Mouse (Mus musculus): Measurements from ENCODE around the gene Vipas39. TPM values are rescaled to one million over a fixed set of nuclear protein-coding genes. Genes with fewer than 3 reads are reported as not detected.

The Vipas39 gene
- polyA plus RNA-seq, 1 experiment from 2014 or later = 52.2 TPM

- H3K27ac ChIP-seq (replicated peaks) = no peak overlapping the region
- H3K36me3 ChIP-seq = peaks cover 83% of the 10 kb centered on the region
- no peaks in the 10 kb centered on the region for H3K4me1 ChIP-seq (replicated peaks)
- no peak overlapping the region for H3K4me2 ChIP-seq
- no peak overlapping the region for H3K4me3 ChIP-seq
- no peaks in the 10 kb centered on the region for H3K27me3 ChIP-seq
- no peak for ATAC-seq (ENCODE audit: low FRiP score, low read depth)
- H3K9ac ChIP-seq = no peak overlapping the region
- WGBS = 96% methylated on average over 5 of the region's 5 CpGs
- no peaks in the 10 kb centered on the region for H3K9me3 ChIP-seq
Observed at GRCm38 (mm10) chr12:87256629-87257028, 9.4 kb downstream of the Vipas39 start.

DNA sequence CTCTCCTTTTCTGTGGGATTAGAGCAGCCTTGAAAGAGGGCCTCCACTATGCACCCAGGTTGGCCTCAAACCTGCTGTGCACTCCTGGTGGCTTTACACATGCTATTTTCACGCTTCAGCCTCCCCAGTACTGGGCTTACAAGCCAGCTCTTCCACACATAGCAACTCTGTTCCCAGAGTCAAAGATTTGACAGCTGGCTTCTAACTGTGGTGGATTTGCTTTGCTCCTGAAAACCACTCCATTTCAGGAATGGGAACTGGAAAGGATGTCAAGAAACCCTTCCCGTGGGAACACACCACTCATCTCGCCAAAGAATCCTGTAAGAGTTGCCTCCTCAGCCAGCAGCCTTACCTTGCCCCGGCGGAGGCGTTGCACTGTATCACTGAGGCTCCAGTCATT is 12.2 kb downstream of the Vipas39 start:
- WGBS = 94% methylated on average over 6 of the region's 6 CpGs

GRCm38 (mm10) chr12:87250161-87250560 is 15.9 kb downstream of the Vipas39 start:
- no peak overlapping the region for H3K4me3 ChIP-seq
- 93% methylated on average over 6 of the region's 6 CpGs for WGBS
- no peak for ATAC-seq (ENCODE audit: low FRiP score, low read depth)
- H3K36me3 ChIP-seq = peaks cover 88% of the 10 kb centered on the region
- no peak overlapping the region for H3K4me2 ChIP-seq
- H3K27me3 ChIP-seq = no peaks in the 10 kb centered on the region
- no peaks in the 10 kb centered on the region for H3K9me3 ChIP-seq
- H3K27ac ChIP-seq (replicated peaks) = no peak overlapping the region
- no peak overlapping the region for H3K9ac ChIP-seq
- no peaks in the 10 kb centered on the region for H3K4me1 ChIP-seq (replicated peaks)

More for the DNA sequence above, 12.2 kb downstream of the Vipas39 start:
- ATAC-seq (ENCODE audit: low FRiP score, low read depth) = no peak
- H3K4me1 ChIP-seq (replicated peaks) = no peaks in the 10 kb centered on the region
- peaks cover 93% of the 10 kb centered on the region for H3K36me3 ChIP-seq
- no peak overlapping the region for H3K4me3 ChIP-seq
- no peak overlapping the region for H3K9ac ChIP-seq
- no peak overlapping the region for H3K4me2 ChIP-seq
- no peak overlapping the region for H3K27ac ChIP-seq (replicated peaks)
- H3K9me3 ChIP-seq = no peaks in the 10 kb centered on the region
- H3K27me3 ChIP-seq = no peaks in the 10 kb centered on the region

DNA sequence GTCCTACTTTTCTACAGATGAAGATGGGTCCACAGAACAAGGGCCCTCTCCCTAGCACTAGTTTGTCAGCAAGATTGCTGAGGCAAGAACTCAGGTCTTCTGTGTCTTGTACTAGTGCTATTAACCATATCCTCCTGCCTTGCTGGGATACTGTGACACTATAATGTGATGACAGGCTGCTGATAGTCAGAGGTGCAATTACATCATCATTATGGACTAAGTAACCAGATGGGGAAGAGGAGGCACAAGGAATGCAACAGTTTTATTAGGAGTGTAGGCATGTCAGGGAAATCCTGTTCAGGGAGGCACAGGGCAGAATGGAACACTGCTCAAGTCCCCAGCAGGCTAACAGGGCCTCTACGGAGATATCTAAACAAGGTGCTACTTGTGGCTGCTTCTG is 27.4 kb downstream of the Vipas39 start, which contains the start of gene Noxred1:
TSS of gene Noxred1 (minus strand) at position 101 of the 400 bp plus-strand sequence.
- Histone ChIP-seq H3K4me1 (replicated peaks) (no peaks in the 10 kb centered on the region), H3K27ac (replicated peaks) (no peak within 1 kb of the TSS), H3K4me3 (no peak within 1 kb of the TSS), H3K4me2 (no peak within 1 kb of the TSS), H3K27me3 (no peaks in the 10 kb centered on the region), H3K9me3 (no peaks in the 10 kb centered on the region), H3K36me3 (peaks cover 51% of the 10 kb centered on the region), H3K9ac (no peak within 1 kb of the TSS)
- 96% methylated on average over 1 of the region's 1 CpGs for WGBS
- no peak for ATAC-seq (ENCODE audit: low FRiP score, low read depth)

DNA sequence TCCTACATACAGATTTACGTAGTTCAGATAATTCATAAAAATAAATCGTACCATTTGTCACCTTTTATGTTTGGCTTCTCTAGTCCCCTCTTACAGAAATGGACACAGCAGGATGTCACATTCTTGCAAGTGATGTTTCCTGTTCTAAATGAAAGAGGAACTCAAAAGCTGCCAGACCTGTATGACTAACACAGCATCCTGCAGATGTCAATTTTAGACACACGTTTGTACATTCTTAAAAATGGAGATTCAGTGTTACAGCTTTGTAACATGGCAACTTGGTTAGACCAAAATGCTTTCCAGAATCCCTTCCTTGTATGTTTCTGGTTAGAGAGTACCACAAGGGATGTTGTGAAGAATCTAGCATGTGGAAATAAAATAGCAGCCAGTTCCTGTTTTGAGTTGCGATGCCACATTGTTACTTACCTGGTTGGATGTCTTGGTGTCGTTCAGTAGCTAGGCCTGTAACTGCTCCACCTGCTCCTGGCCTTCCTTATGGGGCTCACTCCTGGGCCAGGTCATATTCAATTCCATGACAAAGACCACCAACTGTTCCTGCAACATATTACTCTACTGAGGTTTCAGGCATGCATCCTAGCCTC is 29.1 kb downstream of the Vipas39 start:
- Histone ChIP-seq H3K27me3 (no peaks in the 10 kb centered on the region), H3K4me2 (no peak overlapping the region), H3K9ac (no peak overlapping the region), H3K4me3 (no peak overlapping the region), H3K27ac (replicated peaks) (no peak overlapping the region), H3K36me3 (peaks cover 38% of the 10 kb centered on the region), H3K4me1 (replicated peaks) (no peaks in the 10 kb centered on the region), H3K9me3 (no peaks in the 10 kb centered on the region)
- WGBS = 83% methylated on average over 5 of the region's 5 CpGs
- ATAC-seq (ENCODE audit: low FRiP score, low read depth) = no peak

- Histone ChIP-seq H3K36me3 (no peaks in the 10 kb centered on the region), H3K4me3 (no peak overlapping the region), H3K9me3 (no peaks in the 10 kb centered on the region), H3K4me1 (replicated peaks) (no peaks in the 10 kb centered on the region), H3K27me3 (no peaks in the 10 kb centered on the region), H3K4me2 (no peak overlapping the region), H3K27ac (replicated peaks) (no peak overlapping the region), H3K9ac (no peak overlapping the region)
- no peak for ATAC-seq (ENCODE audit: low FRiP score, low read depth)
Observed at GRCm38 (mm10) chr12:87230379-87230895, 35.6 kb downstream of the Vipas39 start.

DNA sequence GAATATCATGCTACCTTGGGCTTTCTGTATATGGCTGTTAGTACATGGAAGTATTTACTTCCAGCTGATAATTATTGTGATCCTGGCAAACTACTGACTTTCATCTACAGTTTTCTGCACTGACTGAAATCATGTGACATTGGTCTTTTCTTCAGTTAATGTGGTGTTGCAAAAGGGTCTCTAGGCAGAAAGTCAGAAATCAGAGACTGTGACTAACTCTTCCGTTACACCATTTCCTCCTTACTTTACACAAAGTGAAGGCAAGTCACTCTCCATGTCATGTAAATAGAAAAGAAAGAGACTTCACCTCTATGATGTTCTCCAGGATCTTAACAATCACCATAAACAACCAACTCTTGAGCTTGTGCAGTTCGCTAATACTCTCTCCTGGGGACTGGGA is 36.4 kb downstream of the Vipas39 start:
- H3K4me2 ChIP-seq = no peak overlapping the region
- H3K36me3 ChIP-seq = no peaks in the 10 kb centered on the region
- no peaks in the 10 kb centered on the region for H3K27me3 ChIP-seq
- H3K27ac ChIP-seq (replicated peaks) = no peak overlapping the region
- H3K9ac ChIP-seq = no peak overlapping the region
- no peak overlapping the region for H3K4me3 ChIP-seq
- no peak for ATAC-seq (ENCODE audit: low FRiP score, low read depth)
- 94% methylated on average over 2 of the region's 2 CpGs for WGBS
- H3K4me1 ChIP-seq (replicated peaks) = no peaks in the 10 kb centered on the region
- no peaks in the 10 kb centered on the region for H3K9me3 ChIP-seq

DNA sequence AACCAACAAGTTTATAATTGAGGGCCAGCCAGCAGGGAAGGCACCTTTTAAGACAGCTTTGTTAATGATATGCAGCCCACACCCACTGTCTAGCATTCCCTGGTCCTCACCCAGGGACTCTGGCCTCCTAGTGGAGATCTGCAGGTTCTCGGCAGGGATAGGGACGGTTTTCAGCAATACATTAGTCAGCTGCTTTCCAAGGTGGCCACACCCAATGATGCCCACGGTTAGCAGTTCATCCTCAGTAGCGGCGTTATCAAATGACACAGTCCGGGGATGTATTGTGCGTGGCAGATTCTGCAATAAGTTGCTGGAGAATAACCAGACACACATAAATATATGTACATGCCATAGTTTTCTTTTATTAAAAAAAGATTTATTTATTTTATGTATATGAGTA is 39.3 kb downstream of the Vipas39 start:
- ATAC-seq (ENCODE audit: low FRiP score, low read depth) = no peak

DNA sequence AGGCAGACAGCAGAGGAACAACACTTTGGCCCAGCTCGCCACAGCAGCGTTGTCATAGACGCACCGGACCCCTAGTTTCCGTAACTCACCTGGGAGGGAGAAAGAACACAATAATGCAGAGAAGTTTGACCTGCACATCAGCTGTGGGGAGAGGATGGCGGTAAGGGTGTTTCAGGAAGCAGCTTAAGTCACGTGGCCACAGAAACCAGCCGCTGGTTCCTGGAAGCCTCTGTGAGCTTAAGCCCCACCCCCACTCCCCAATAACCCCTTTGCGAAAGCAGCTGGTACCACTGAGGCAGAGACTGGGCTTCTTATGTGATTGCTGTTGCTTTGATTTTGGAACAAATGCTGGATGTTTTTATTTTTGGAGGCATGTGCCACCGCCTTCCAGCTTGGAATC is 41.1 kb downstream of the Vipas39 start:
- Histone ChIP-seq H3K4me1 (replicated peaks) (no peaks in the 10 kb centered on the region), H3K27me3 (no peaks in the 10 kb centered on the region), H3K36me3 (no peaks in the 10 kb centered on the region), H3K4me3 (no peak overlapping the region), H3K9ac (no peak overlapping the region), H3K27ac (replicated peaks) (no peak overlapping the region), H3K4me2 (no peak overlapping the region), H3K9me3 (no peaks in the 10 kb centered on the region)
- no peak for ATAC-seq (ENCODE audit: low FRiP score, low read depth)
- 79% methylated on average over 10 of the region's 10 CpGs for WGBS

More for the DNA sequence above, 39.3 kb downstream of the Vipas39 start:
- no peak overlapping the region for H3K4me2 ChIP-seq
- no peaks in the 10 kb centered on the region for H3K27me3 ChIP-seq
- H3K9me3 ChIP-seq = no peaks in the 10 kb centered on the region
- no peaks in the 10 kb centered on the region for H3K36me3 ChIP-seq
- H3K4me3 ChIP-seq = no peak overlapping the region
- 74% methylated on average over 7 of the region's 7 CpGs for WGBS
- no peak overlapping the region for H3K9ac ChIP-seq
- H3K27ac ChIP-seq (replicated peaks) = no peak overlapping the region
- H3K4me1 ChIP-seq (replicated peaks) = no peaks in the 10 kb centered on the region

- no peak for ATAC-seq (ENCODE audit: low FRiP score, low read depth)
- H3K9me3 ChIP-seq = no peaks in the 10 kb centered on the region
- no peak overlapping the region for H3K4me2 ChIP-seq
- H3K36me3 ChIP-seq = no peaks in the 10 kb centered on the region
- no peaks in the 10 kb centered on the region for H3K4me1 ChIP-seq (replicated peaks)
- H3K27ac ChIP-seq (replicated peaks) = no peak overlapping the region
- 73% methylated on average over 7 of the region's 7 CpGs for WGBS
- H3K27me3 ChIP-seq = no peaks in the 10 kb centered on the region
- H3K9ac ChIP-seq = no peak overlapping the region
- H3K4me3 ChIP-seq = no peak overlapping the region
Observed at GRCm38 (mm10) chr12:87219362-87219761, 46.7 kb downstream of the Vipas39 start.

GRCm38 (mm10) chr12:87217596-87217995 is 48.5 kb downstream of the Vipas39 start:
- Histone ChIP-seq H3K27ac (replicated peaks) (no peak overlapping the region), H3K4me2 (no peak overlapping the region), H3K27me3 (no peaks in the 10 kb centered on the region), H3K4me1 (replicated peaks) (no peaks in the 10 kb centered on the region), H3K9me3 (no peaks in the 10 kb centered on the region), H3K4me3 (no peak overlapping the region), H3K36me3 (no peaks in the 10 kb centered on the region), H3K9ac (no peak overlapping the region)
- no peak for ATAC-seq (ENCODE audit: low FRiP score, low read depth)

DNA sequence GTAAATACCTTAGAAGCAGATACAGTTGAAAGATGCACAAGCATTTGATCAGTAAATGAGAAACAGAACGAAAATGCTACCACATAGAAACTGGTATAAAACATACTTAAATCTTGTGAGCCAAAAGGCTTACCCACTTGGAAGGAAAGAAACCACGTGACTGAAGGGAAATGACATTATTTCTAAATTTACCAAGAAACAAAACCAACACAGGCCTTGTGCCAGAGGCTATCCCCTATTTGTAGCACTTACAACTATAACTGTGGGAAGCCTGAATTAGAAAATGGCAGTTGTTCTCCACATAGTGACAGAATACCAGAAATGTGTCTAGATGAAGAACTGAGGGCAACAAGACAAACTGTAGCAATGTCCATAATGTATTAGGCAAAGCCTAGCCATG is 50.0 kb downstream of the Vipas39 start:
- no peak for ATAC-seq (ENCODE audit: low FRiP score, low read depth)
- Histone ChIP-seq H3K9me3 (no peaks in the 10 kb centered on the region), H3K4me3 (no peak overlapping the region), H3K27ac (replicated peaks) (no peak overlapping the region), H3K36me3 (no peaks in the 10 kb centered on the region), H3K9ac (no peak overlapping the region), H3K27me3 (no peaks in the 10 kb centered on the region), H3K4me2 (no peak overlapping the region), H3K4me1 (replicated peaks) (no peaks in the 10 kb centered on the region)
- WGBS = 70% methylated on average over 2 of the region's 2 CpGs

Measured in hindbrain, embryonic 15.5 days (tissue).